Mouse (Mus musculus) c-Kit-positive CD71-positive TER-119-negative erythroid progenitor cells, embryonic 14.5 days (primary cell): ENCODE data around the gene Shf.

ENCODE experiments used
- DNase-seq: peaks from one replicate; pipeline ENCODE4 v3.0.0-alpha.2; 2013; ENCODE audit warnings: low read depth

Gene Shf

GRCm38 (mm10) chr2:122368081-122368971 lies 636 bp downstream of the Shf start:
- no peak for DNase-seq

GRCm38 (mm10) chr2:122367701-122368080 lies 1.3 kb downstream of the Shf start:
- DNase-seq: no peak

GRCm38 (mm10) chr2:122367181-122367580 lies 1.8 kb downstream of the Shf start:
- DNase-seq: no peak

- no peak for DNase-seq
These were observed 2.3 kb downstream of the Shf start for GRCm38 (mm10) chr2:122366706-122367105.

- no peak for DNase-seq
These were observed 2.9 kb downstream of the Shf start for GRCm38 (mm10) chr2:122366039-122366438.

GRCm38 (mm10) chr2:122365244-122365866 lies 3.6 kb downstream of the Shf start:
- DNase-seq: no peak

GRCm38 (mm10) chr2:122364352-122364944 lies 4.5 kb downstream of the Shf start:
- no peak for DNase-seq

- DNase-seq: no peak
These were observed 6.1 kb downstream of the Shf start for GRCm38 (mm10) chr2:122362622-122363523.

- DNase-seq: no peak
These were observed 6.9 kb downstream of the Shf start for GRCm38 (mm10) chr2:122361868-122362621.

- no peak for DNase-seq
These were observed 7.8 kb downstream of the Shf start for GRCm38 (mm10) chr2:122361181-122361580.

GRCm38 (mm10) chr2:122360310-122360709 lies 8.7 kb downstream of the Shf start:
- DNase-seq: no peak

- no peak for DNase-seq
These were observed 12.8 kb downstream of the Shf start for GRCm38 (mm10) chr2:122356187-122356586.

- DNase-seq: no peak
These were observed 13.6 kb downstream of the Shf start for GRCm38 (mm10) chr2:122355389-122355788.

GRCm38 (mm10) chr2:122354191-122354929 lies 14.6 kb downstream of the Shf start:
- no peak for DNase-seq

GRCm38 (mm10) chr2:122353765-122354164 lies 15.2 kb downstream of the Shf start:
- no peak for DNase-seq

GRCm38 (mm10) chr2:122352992-122353391 lies 16.0 kb downstream of the Shf start:
- DNase-seq: no peak

GRCm38 (mm10) chr2:122351931-122352329 lies 17.0 kb downstream of the Shf start:
- DNase-seq: no peak

GRCm38 (mm10) chr2:122351156-122351930 lies 17.6 kb downstream of the Shf start:
- DNase-seq: no peak

GRCm38 (mm10) chr2:122349136-122349785 lies 19.7 kb downstream of the Shf start:
- DNase-seq: no peak
